Comparison of ENCODE assay signal across 22 mouse cellular contexts in the genomic region with DNA sequence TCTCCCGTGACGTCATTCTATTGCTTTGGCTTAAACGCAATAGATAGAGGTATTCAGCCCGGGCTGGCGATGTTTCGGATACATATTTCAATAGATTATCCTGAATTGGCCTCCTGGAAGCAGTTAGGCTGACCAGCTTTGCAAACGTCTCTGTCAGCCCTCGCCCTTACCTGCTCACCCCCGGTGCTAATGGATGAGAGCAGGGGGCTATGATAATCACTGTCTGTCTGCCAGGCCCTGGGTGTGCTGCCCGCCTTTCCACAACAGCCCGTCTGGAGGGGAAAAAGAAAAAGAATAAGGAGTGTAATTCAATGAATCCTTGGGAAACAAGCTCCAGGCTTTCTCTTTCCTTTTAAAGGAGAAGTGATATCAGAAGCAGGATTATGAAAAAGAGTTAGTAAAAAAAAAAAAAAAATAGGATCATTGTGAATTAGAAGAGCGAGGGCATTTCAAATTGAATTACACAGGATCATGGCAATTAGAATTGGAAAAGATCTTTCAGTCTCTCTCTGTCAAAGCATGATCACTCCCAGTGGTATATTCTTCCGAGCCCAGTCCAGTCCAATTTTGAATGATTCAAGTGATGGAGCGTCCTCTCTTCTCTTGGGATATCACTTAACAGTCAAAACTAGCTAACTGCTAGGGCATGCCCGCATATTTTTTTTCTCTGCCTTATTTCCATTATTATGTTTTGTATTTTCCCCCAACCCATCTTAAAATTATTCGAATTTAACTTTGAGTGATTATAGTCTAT. TPM values are rescaled to one million over a fixed set of nuclear protein-coding genes. Genes with fewer than 3 reads are reported as not detected.
A peak's percentile ranks its signal among the peaks of the same experiment; 100 is the strongest.
DNase-seq lines count a peak whose midpoint lies in the region; ATAC-seq lines count a peak whose summit lies in the region.
"Had no signal": no experiment of that assay in that cellular context is flagged by ENCODE, and none has a peak within 500 bp of the region (broad histone marks: within the 10 kb centered on the region; RNA-seq: fewer than 3 reads in every experiment).

No protein-coding gene starts in this region.

- no peak for DNase-seq in neural tube, embryonic 10.5 days (ENCODE audit: extremely low spot score, low spot score)
- DNase-seq in adrenal gland, adult (ENCODE audit: inconsistent age in 2 of 2, low spot score in 1 of 2), result no peak
- DNase-seq in layer of hippocampus, adult 9-10 months (ENCODE audit: low spot score), result no peak
- DNase-seq: adrenal gland, postnatal 10 days; cerebellum, adult 2 months; cerebellum, postnatal 36 days; gastrocnemius, adult 2 months; kidney, postnatal 36 days; liver, embryonic 13.5 days; lung, adult 2 months; lung, postnatal 14 days; thymus, adult 2 months; thymus, postnatal 4 days had no signal

- no peaks in the 10 kb centered on the region for H3K36me3 ChIP-seq in neural tube, embryonic 13.5 days
- H3K36me3 ChIP-seq in hindbrain, embryonic 13.5 days, result no peaks in the 10 kb centered on the region
- H3K36me3 ChIP-seq in midbrain, embryonic 15.5 days (replicated peaks), result no peaks in the 10 kb centered on the region
- no peaks in the 10 kb centered on the region for H3K36me3 ChIP-seq in intestine, embryonic 15.5 days
- H3K36me3 ChIP-seq: forebrain, embryonic 12.5 days; heart, embryonic 15.5 days; kidney, embryonic 15.5 days; liver, embryonic 13.5 days had no signal

- 47% methylated on average over 16 of the region's 16 CpGs for WGBS in neural tube, embryonic 13.5 days
- 51% methylated on average over 16 of the region's 16 CpGs for WGBS in hindbrain, embryonic 13.5 days
- 34% methylated on average over 16 of the region's 16 CpGs for WGBS in midbrain, embryonic 15.5 days
- WGBS in intestine, embryonic 15.5 days, result 72% methylated on average over 16 of the region's 16 CpGs

- H3K4me2 ChIP-seq in neural tube, embryonic 13.5 days, result peak overlapping the region; percentile 32
- peak overlapping the region; percentile 34 for H3K4me2 ChIP-seq in hindbrain, embryonic 13.5 days
- peak overlapping the region; percentile 28; the same call in 1 of the 2 replicates for H3K4me2 ChIP-seq in midbrain, embryonic 15.5 days
- H3K4me2 ChIP-seq in intestine, embryonic 15.5 days (replicated peaks), result no peak overlapping the region
- H3K4me2 ChIP-seq: forebrain, embryonic 12.5 days; heart, embryonic 15.5 days; kidney, embryonic 15.5 days; liver, embryonic 13.5 days had no signal

- ATAC-seq in neural tube, embryonic 13.5 days (ENCODE audit: low read depth), result no peak
- ATAC-seq in hindbrain, embryonic 13.5 days (ENCODE audit: low FRiP score), result 0 out of 2 replicates have a peak, but pooled peaks have one; percentile 54
- ATAC-seq in midbrain, embryonic 15.5 days (replicated peaks), result peak; percentile 73
- ATAC-seq in intestine, embryonic 15.5 days, result no peak
- ATAC-seq: intestine, postnatal 0 days had no signal

- no peak overlapping the region for H3K9ac ChIP-seq in neural tube, embryonic 13.5 days
- H3K9ac ChIP-seq in hindbrain, embryonic 13.5 days, result no peak overlapping the region
- no peak overlapping the region; the same call in 1 of the 2 replicates for H3K9ac ChIP-seq in midbrain, embryonic 15.5 days
- H3K9ac ChIP-seq in intestine, embryonic 15.5 days, result no peak overlapping the region
- H3K9ac ChIP-seq: forebrain, embryonic 12.5 days; heart, embryonic 15.5 days; kidney, embryonic 15.5 days; liver, embryonic 13.5 days had no signal

- no peaks in the 10 kb centered on the region for H3K9me3 ChIP-seq in neural tube, embryonic 13.5 days
- H3K9me3 ChIP-seq in hindbrain, embryonic 13.5 days, result no peaks in the 10 kb centered on the region
- no peaks in the 10 kb centered on the region for H3K9me3 ChIP-seq in midbrain, embryonic 15.5 days
- no peaks in the 10 kb centered on the region for H3K9me3 ChIP-seq in intestine, embryonic 15.5 days
- H3K9me3 ChIP-seq: forebrain, embryonic 12.5 days; heart, embryonic 15.5 days; kidney, embryonic 15.5 days; liver, embryonic 13.5 days had no signal

- H3K27ac ChIP-seq in neural tube, embryonic 13.5 days (replicated peaks), result 0 out of 2 replicates have a peak overlapping the region, but pooled peaks have one; percentile 71
- no peak overlapping the region for H3K27ac ChIP-seq in hindbrain, embryonic 13.5 days
- peak overlapping the region; percentile 57 for H3K27ac ChIP-seq in midbrain, embryonic 15.5 days
- no peak overlapping the region for H3K27ac ChIP-seq in intestine, embryonic 15.5 days
- H3K27ac ChIP-seq: forebrain, embryonic 12.5 days; gastrocnemius, adult 2 months; heart, embryonic 15.5 days; kidney, embryonic 15.5 days; liver, embryonic 13.5 days had no signal

- no peak overlapping the region for H3K4me3 ChIP-seq in neural tube, embryonic 13.5 days
- no peak overlapping the region for H3K4me3 ChIP-seq in hindbrain, embryonic 13.5 days
- peak overlapping the region; percentile 7; the same call in 1 of the 2 replicates for H3K4me3 ChIP-seq in midbrain, embryonic 15.5 days
- H3K4me3 ChIP-seq in intestine, embryonic 15.5 days (replicated peaks), result no peak overlapping the region
- H3K4me3 ChIP-seq: erythroblast, embryonic 14.5 days; forebrain, embryonic 12.5 days; gastrocnemius, adult 2 months; heart, embryonic 15.5 days; kidney, embryonic 15.5 days; liver, embryonic 13.5 days had no signal

- no peaks in the 10 kb centered on the region for H3K27me3 ChIP-seq in neural tube, embryonic 13.5 days
- no peaks in the 10 kb centered on the region for H3K27me3 ChIP-seq in hindbrain, embryonic 13.5 days
- no peaks in the 10 kb centered on the region for H3K27me3 ChIP-seq in midbrain, embryonic 15.5 days (replicated peaks)
- H3K27me3 ChIP-seq in intestine, embryonic 15.5 days (replicated peaks), result no peaks in the 10 kb centered on the region
- H3K27me3 ChIP-seq: forebrain, embryonic 12.5 days; heart, embryonic 15.5 days; kidney, embryonic 15.5 days; liver, embryonic 13.5 days had no signal

- H3K4me1 ChIP-seq in neural tube, embryonic 13.5 days (replicated peaks), result peaks cover 8% of the 10 kb centered on the region; the same call in 1 of the 2 replicates
- peaks cover 6% of the 10 kb centered on the region for H3K4me1 ChIP-seq in hindbrain, embryonic 13.5 days (replicated peaks)
- H3K4me1 ChIP-seq in midbrain, embryonic 15.5 days, result peaks cover 11% of the 10 kb centered on the region
- no peaks in the 10 kb centered on the region for H3K4me1 ChIP-seq in intestine, embryonic 15.5 days (replicated peaks)
- H3K4me1 ChIP-seq: heart, embryonic 15.5 days; kidney, embryonic 15.5 days; liver, embryonic 13.5 days had no signal

RNA-seq across cellular contexts. Expression of a gene that starts 24.8 kb away (rescaled TPM):
- 59.0 and 62.6 TPM in 2 replicates for polyA plus RNA-seq in neural tube, embryonic 13.5 days (2015; fragmentation: Nextera tagmentation; extraction: Ambion mirVana)
- polyA plus RNA-seq in hindbrain, embryonic 13.5 days (2015; fragmentation: Nextera tagmentation; extraction: Ambion mirVana), result 47.7 and 55.9 TPM in 2 replicates
- 59.8 and 74.6 TPM in 2 replicates for polyA plus RNA-seq in midbrain, embryonic 15.5 days (2015; fragmentation: Nextera tagmentation; extraction: Ambion mirVana)
- polyA plus RNA-seq in intestine, embryonic 15.5 days (2015; fragmentation: Nextera tagmentation; extraction: Ambion mirVana), result 25.4 and 30.3 TPM in 2 replicates
- polyA plus RNA-seq: erythroblast, embryonic 14.5 days had no signal

Comparison
In these comparisons a context has a peak if more than half of its experiments do, and no peak if none do; other contexts are left out.
1. ATAC-seq: peak in hindbrain, embryonic 13.5 days (single experiment) and midbrain, embryonic 15.5 days (single experiment); none in neural tube, embryonic 13.5 days (single experiment) and intestine, embryonic 15.5 days (single experiment).
2. H3K27ac ChIP-seq: peak in neural tube, embryonic 13.5 days (single experiment) and midbrain, embryonic 15.5 days (single experiment); none in hindbrain, embryonic 13.5 days (single experiment) and intestine, embryonic 15.5 days (single experiment).